Mouse (Mus musculus) limb, embryonic 14.5 days (tissue): ENCODE data around the gene Tnip1. TPM values are rescaled to one million over a fixed set of nuclear protein-coding genes. Genes with fewer than 3 reads are reported as not detected.
A peak's percentile ranks its signal among the peaks of the same experiment; 100 is the strongest.

Experiments
- ATAC-seq: fragments of 200-750 bp; cut with Nextera tagmentation; 2 replicates; pipeline ENCODE4 v1.8.0; 2017; ENCODE audit warnings: low read depth, moderate number of reproducible peaks, moderate TSS enrichment; ENCODE audit not compliant: low FRiP score
- DNase-seq: peaks from one replicate; pipeline ENCODE4 v3.0.0-alpha.2; 2015; ENCODE audit warnings: low spot score
- H3K27ac ChIP-seq: fragments of 300-500 bp; sonication (generic); replicated peaks from 2 replicates; pipeline ENCODE4 v1.5.1; 2014; ENCODE audit warnings: low read depth, mild to moderate bottlenecking, low read length, moderate library complexity, mixed read lengths
- H3K27me3 ChIP-seq: fragments of 300-500 bp; sonication (generic); 2 replicates; pipeline ENCODE4 v1.6.1; 2014; ENCODE audit warnings: low read length, mixed read lengths; ENCODE audit not compliant: control insufficient read depth, insufficient read depth
- H3K36me3 ChIP-seq: fragments of 300-500 bp; sonication (generic); 2 replicates; pipeline ENCODE4 v1.6.1; 2014; ENCODE audit warnings: mild to moderate bottlenecking, low read length, moderate library complexity, mixed read lengths; ENCODE audit not compliant: control insufficient read depth, insufficient read depth
- H3K4me1 ChIP-seq: fragments of 300-500 bp; sonication (generic); 2 replicates; pipeline ENCODE4 v1.6.1; 2014; ENCODE audit warnings: antibody characterized with exemption, low read length, mixed read lengths; ENCODE audit not compliant: control insufficient read depth, insufficient read depth
- H3K4me2 ChIP-seq: fragments of 300-500 bp; sonication (generic); replicated peaks from 2 replicates; pipeline ENCODE4 v1.6.1; 2014; ENCODE audit warnings: low read depth, mild to moderate bottlenecking, low read length, moderate library complexity; ENCODE audit not compliant: severe bottlenecking
- H3K4me3 ChIP-seq: fragments of 300-500 bp; sonication (generic); replicated peaks from 2 replicates; pipeline ENCODE4 v1.5.1; 2014; ENCODE audit warnings: low read length
- H3K9ac ChIP-seq: fragments of 300-500 bp; sonication (generic); 2 replicates; pipeline ENCODE4 v1.6.1; 2014; ENCODE audit warnings: mild to moderate bottlenecking, low read depth, low read length, moderate library complexity; ENCODE audit not compliant: severe bottlenecking
- H3K9me3 ChIP-seq: fragments of 300-500 bp; sonication (generic); 2 replicates; pipeline ENCODE4 v1.6.1; 2016; ENCODE audit warnings: low read length; ENCODE audit not compliant: control insufficient read depth
- POLR2A ChIP-seq: fragments of 200-500 bp; IDR thresholded peaks from 2 replicates; pipeline ENCODE4 v1.8.0; 2012; ENCODE audit warnings: inconsistent platforms, mild to moderate bottlenecking, moderate library complexity, borderline replicate concordance; ENCODE audit not compliant: insufficient read depth, insufficient read length; ENCODE audit errors: extremely low read depth
- WGBS: fragments of 180-500 bp; shearing (Covaris S2); extraction: QIAGEN DNeasy Blood & Tissue Kit; methylation state at CpG from one replicate; pipeline ENCODE4 v1.1.7; 2014; 5-methylcytosine and 5-hydroxymethylcytosine counted together
- polyA plus RNA-seq, 2 experiments: library from polyadenylated mRNA; depleted of rRNA in 1 of 2; stranded (reverse) in 1 of 2; unstranded in 1 of 2; fragments of >200 nt; fragmentation: Nextera tagmentation in 1 of 2; extraction: Ambion mirVana in 1 of 2; gene quantifications; 2 replicates each; pipeline versions ENCODE4 v1.2.1 to v1.2.3; 2012 to 2014

Tnip1 gene
- polyA plus RNA-seq, 2 experiments, result 20.0 to 21.6 TPM

- 87% methylated on average over 8 of the region's 8 CpGs for WGBS
- DNase-seq (no peak), ATAC-seq (no peak)
- Histone ChIP-seq H3K36me3 (peaks cover 88% of the 10 kb centered on the region), H3K4me3 (no peak overlapping the region), H3K9ac (no peak overlapping the region), H3K4me2 (no peak overlapping the region), H3K9me3 (no peaks in the 10 kb centered on the region), H3K4me1 (no peaks in the 10 kb centered on the region), H3K27me3 (no peaks in the 10 kb centered on the region), H3K27ac (no peak overlapping the region)
- TF ChIP-seq POLR2A, result no peak
Observed at GRCm38 (mm10) chr11:54929744-54930143, 33.0 kb downstream of the Tnip1 start.

GRCm38 (mm10) chr11:54929290-54929689, 33.4 kb downstream of the Tnip1 start:
- H3K9ac ChIP-seq, result no peak overlapping the region
- H3K4me2 ChIP-seq, result no peak overlapping the region
- no peak for DNase-seq
- no peak overlapping the region for H3K27ac ChIP-seq
- H3K4me1 ChIP-seq, result no peaks in the 10 kb centered on the region
- H3K27me3 ChIP-seq, result no peaks in the 10 kb centered on the region
- no peaks in the 10 kb centered on the region for H3K9me3 ChIP-seq
- no peak for TF ChIP-seq POLR2A
- WGBS, result 98% methylated on average over 6 of the region's 6 CpGs
- H3K36me3 ChIP-seq, result peaks cover 90% of the 10 kb centered on the region
- ATAC-seq, result no peak
- H3K4me3 ChIP-seq, result no peak overlapping the region

- H3K36me3 ChIP-seq, result peaks cover 90% of the 10 kb centered on the region
Observed at GRCm38 (mm10) chr11:54928886-54929285, 33.8 kb downstream of the Tnip1 start.

GRCm38 (mm10) chr11:54928219-54928618, 34.5 kb downstream of the Tnip1 start:
- TF ChIP-seq POLR2A, result no peak
- no peak overlapping the region for H3K27ac ChIP-seq
- WGBS, result 93% methylated on average over 3 of the region's 3 CpGs
- H3K4me2 ChIP-seq, result no peak overlapping the region
- no peak overlapping the region for H3K9ac ChIP-seq
- H3K36me3 ChIP-seq, result peaks cover 90% of the 10 kb centered on the region
- no peak for DNase-seq
- H3K4me1 ChIP-seq, result no peaks in the 10 kb centered on the region
- H3K9me3 ChIP-seq, result no peaks in the 10 kb centered on the region
- H3K4me3 ChIP-seq, result no peak overlapping the region
- no peak for ATAC-seq
- H3K27me3 ChIP-seq, result no peaks in the 10 kb centered on the region

More at GRCm38 (mm10) chr11:54928886-54929285, 33.8 kb downstream of the Tnip1 start:
- Histone ChIP-seq H3K4me1 (no peaks in the 10 kb centered on the region), H3K9ac (no peak overlapping the region), H3K4me2 (no peak overlapping the region), H3K9me3 (no peaks in the 10 kb centered on the region), H3K4me3 (no peak overlapping the region), H3K27me3 (no peaks in the 10 kb centered on the region), H3K27ac (no peak overlapping the region)
- no peak for TF ChIP-seq POLR2A
- DNase-seq (no peak), ATAC-seq (no peak)
- 92% methylated on average over 7 of the region's 7 CpGs for WGBS

GRCm38 (mm10) chr11:54927346-54928140, 35.2 kb downstream of the Tnip1 start:
- TF ChIP-seq POLR2A, result no peak
- H3K9ac ChIP-seq, result no peak overlapping the region
- H3K36me3 ChIP-seq, result peaks cover 92% of the 10 kb centered on the region
- DNase-seq (peak; percentile 61), ATAC-seq (no peak)
- H3K4me1 ChIP-seq, result no peaks in the 10 kb centered on the region
- no peak overlapping the region for H3K4me3 ChIP-seq
- H3K4me2 ChIP-seq, result no peak overlapping the region
- no peaks in the 10 kb centered on the region for H3K9me3 ChIP-seq
- H3K27ac ChIP-seq, result no peak overlapping the region
- WGBS, result 83% methylated on average over 14 of the region's 14 CpGs
- no peaks in the 10 kb centered on the region for H3K27me3 ChIP-seq
